Comparison of ENCODE assay signal across 22 mouse cellular contexts in the genomic region with DNA sequence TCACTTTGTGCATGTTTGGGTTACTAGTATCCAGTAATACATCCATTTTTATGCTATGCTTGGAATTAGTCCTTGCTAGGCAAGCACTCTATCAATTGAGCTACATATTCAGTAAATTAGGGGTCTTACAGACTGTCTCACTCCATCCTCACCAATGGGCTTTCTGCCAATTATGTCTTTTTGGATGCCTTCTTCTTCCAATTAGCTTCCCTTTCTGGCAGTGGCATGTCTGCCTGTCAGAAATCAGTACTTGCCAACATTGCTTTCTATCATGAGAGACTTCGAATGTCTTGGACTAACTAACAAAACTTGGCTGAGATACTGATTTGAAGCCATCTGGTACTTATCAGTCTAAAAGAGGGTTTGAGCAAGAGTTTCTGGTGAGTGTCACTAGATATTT. TPM values are rescaled to one million over a fixed set of nuclear protein-coding genes. Genes with fewer than 3 reads are reported as not detected.
A peak's percentile ranks its signal among the peaks of the same experiment; 100 is the strongest.
DNase-seq lines count a peak whose midpoint lies in the region; ATAC-seq lines count a peak whose summit lies in the region.
"Had no signal": no experiment of that assay in that cellular context is flagged by ENCODE, and none has a peak within 500 bp of the region (broad histone marks: within the 10 kb centered on the region; RNA-seq: fewer than 3 reads in every experiment).

No protein-coding gene starts in this region.

- 48% methylated on average over 1 of the region's 1 CpGs for WGBS in forebrain, embryonic 15.5 days
- 93% methylated on average over 1 of the region's 1 CpGs for whole genome bisulfite sequencing in forebrain, embryonic 11.5 days

- H3K4me1 ChIP-seq in forebrain, embryonic 15.5 days: no peaks in the 10 kb centered on the region
- no peaks in the 10 kb centered on the region for H3K4me1 ChIP-seq in forebrain, embryonic 11.5 days (replicated peaks; ENCODE audit: control insufficient read depth, insufficient read depth, low read length)
- H3K4me1 ChIP-seq: hindbrain, embryonic 10.5 days; limb, embryonic 13.5 days; liver, embryonic 15.5 days; megakaryocyte, embryonic 14.5 days; midbrain, embryonic 15.5 days had no signal

- no peaks in the 10 kb centered on the region for H3K27me3 ChIP-seq in forebrain, embryonic 15.5 days
- H3K27me3 ChIP-seq in forebrain, embryonic 11.5 days (ENCODE audit: control insufficient read depth, insufficient read depth, low read length): no peaks in the 10 kb centered on the region; the same call in 1 of the 2 replicates
- H3K27me3 ChIP-seq: liver, embryonic 15.5 days; midbrain, embryonic 15.5 days had no signal

- H3K9me3 ChIP-seq in forebrain, embryonic 15.5 days: no peaks in the 10 kb centered on the region
- H3K9me3 ChIP-seq in forebrain, embryonic 11.5 days (ENCODE audit: control insufficient read depth, low read length): no peaks in the 10 kb centered on the region
- H3K9me3 ChIP-seq: hindbrain, embryonic 10.5 days; limb, embryonic 13.5 days; liver, embryonic 15.5 days; megakaryocyte, embryonic 14.5 days; midbrain, embryonic 15.5 days had no signal

- no peak for DNase-seq in forebrain, embryonic 11.5 days (ENCODE audit: low spot score)
- peak; percentile 14 for DNase-seq in lung, postnatal 25 days (ENCODE audit: low spot score)
- no peak for DNase-seq in lung, adult 18-20 months
- peak; percentile 49 for DNase-seq in brain, embryonic 18.5 days (ENCODE audit: low read depth, low spot score)
- DNase-seq in kidney, adult 18-20 months: no peak
- DNase-seq in testis, postnatal 10 days (ENCODE audit: low spot score): no peak
- DNase-seq: adrenal gland, adult 8-10 months; cerebellum, adult 11 months; gastrocnemius, postnatal 36 days; kidney, adult 2 months; kidney, postnatal 10 days; layer of hippocampus, postnatal 36 days; right cerebral cortex, postnatal 25 days; thymus, adult 2 months had no signal

- no peak overlapping the region for H3K4me3 ChIP-seq in forebrain, embryonic 15.5 days
- H3K4me3 ChIP-seq in forebrain, embryonic 11.5 days (ENCODE audit: low read depth, low read length): no peak overlapping the region
- H3K4me3 ChIP-seq: hindbrain, embryonic 10.5 days; limb, embryonic 13.5 days; liver, embryonic 15.5 days; megakaryocyte, embryonic 14.5 days; midbrain, embryonic 15.5 days had no signal

- ATAC-seq in forebrain, embryonic 15.5 days (replicated peaks): peak; percentile 95
- ATAC-seq in forebrain, embryonic 11.5 days (replicated peaks; ENCODE audit: low FRiP score): no peak
- ATAC-seq: midbrain, embryonic 15.5 days; Patski had no signal

- no peaks in the 10 kb centered on the region for H3K36me3 ChIP-seq in forebrain, embryonic 15.5 days
- H3K36me3 ChIP-seq in forebrain, embryonic 11.5 days (ENCODE audit: control insufficient read depth, insufficient read depth, low read length): no peaks in the 10 kb centered on the region
- H3K36me3 ChIP-seq: hindbrain, embryonic 10.5 days; limb, embryonic 13.5 days; liver, embryonic 15.5 days; midbrain, embryonic 15.5 days had no signal

- H3K4me2 ChIP-seq in forebrain, embryonic 15.5 days (replicated peaks): no peak overlapping the region
- no peak overlapping the region for H3K4me2 ChIP-seq in forebrain, embryonic 11.5 days (ENCODE audit: low read depth, low read length, severe bottlenecking)
- H3K4me2 ChIP-seq: limb, embryonic 13.5 days; liver, embryonic 15.5 days; midbrain, embryonic 15.5 days had no signal

- H3K27ac ChIP-seq in forebrain, embryonic 15.5 days (replicated peaks): peak overlapping the region; percentile 67
- H3K27ac ChIP-seq in forebrain, embryonic 11.5 days (ENCODE audit: low read depth, low read length): no peak overlapping the region
- H3K27ac ChIP-seq: hindbrain, embryonic 10.5 days; limb, embryonic 13.5 days; liver, embryonic 15.5 days; midbrain, embryonic 15.5 days had no signal

- no peak overlapping the region for H3K9ac ChIP-seq in forebrain, embryonic 15.5 days (replicated peaks)
- no peak overlapping the region for H3K9ac ChIP-seq in forebrain, embryonic 11.5 days (ENCODE audit: low read length)
- H3K9ac ChIP-seq: limb, embryonic 13.5 days; liver, embryonic 15.5 days; midbrain, embryonic 15.5 days had no signal

RNA-seq across cellular contexts. Expression of gene Pir, which starts 44.7 kb away (rescaled TPM):
- polyA plus RNA-seq in forebrain, embryonic 15.5 days (2015; fragmentation: Nextera tagmentation; extraction: Ambion mirVana): 2.4 and 3.6 TPM in 2 replicates
- 11.0 and 12.2 TPM in 2 replicates for polyA plus RNA-seq in forebrain, embryonic 11.5 days (2014; fragmentation: Nextera tagmentation; extraction: Ambion mirVana)
- polyA plus RNA-seq: Patski had no signal

RNA-seq across cellular contexts. Expression of gene Bmx, which starts 55.9 kb away (rescaled TPM):
- polyA plus RNA-seq in forebrain, embryonic 15.5 days (2015; fragmentation: Nextera tagmentation; extraction: Ambion mirVana): 0.08 and 0.14 TPM in 2 replicates
- polyA plus RNA-seq in forebrain, embryonic 11.5 days (2014; fragmentation: Nextera tagmentation; extraction: Ambion mirVana): 0.28 TPM in 2 replicates
- polyA plus RNA-seq: C2C12, Patski had no signal

RNA-seq across cellular contexts. Expression of gene Vegfd, which starts 59.3 kb away (rescaled TPM):
- polyA plus RNA-seq in forebrain, embryonic 15.5 days (2015; fragmentation: Nextera tagmentation; extraction: Ambion mirVana): 0.52 and 0.95 TPM in 2 replicates
- polyA plus RNA-seq in forebrain, embryonic 11.5 days (2014; fragmentation: Nextera tagmentation; extraction: Ambion mirVana): 0.75 and 0.88 TPM in 2 replicates

Comparison
In these comparisons a context has a peak if more than half of its experiments do, and no peak if none do; other contexts are left out.
1. DNase-seq: peak in lung, postnatal 25 days (single experiment) and brain, embryonic 18.5 days (single experiment); none in forebrain, embryonic 11.5 days (single experiment), lung, adult 18-20 months (0 of 2), kidney, adult 18-20 months (single experiment) and testis, postnatal 10 days (single experiment).